Mouse (Mus musculus): Measurements from ENCODE around the gene Hoxb13.

GRCm38 (mm10) chr11:96223813-96224212 is 29.7 kb downstream of the Hoxb13 start:
- TF ChIP-seq CTCF (IDR thresholded peaks at IDR 0.05; ENCODE audit: low read depth) (peak; percentile 37), EP300 (IDR thresholded peaks at IDR 0.05; ENCODE audit: low read depth) (no peak)
